Comparison of ENCODE assay signal across 18 mouse cellular contexts in genomic region chr19:57151504-57151903, GRCm38 (mm10).
A peak's percentile ranks its signal among the peaks of the same experiment; 100 is the strongest.
DNase-seq lines count a peak whose midpoint lies in the region; ATAC-seq and TF ChIP-seq lines count a peak whose summit lies in the region.
"Had no signal": no experiment of that assay in that cellular context is flagged by ENCODE, and none has a peak within 500 bp of the region (broad histone marks: within the 10 kb centered on the region; RNA-seq: fewer than 3 reads in every experiment).

No protein-coding gene starts in this region.

- H3K27me3 ChIP-seq in stomach, postnatal 0 days (ENCODE audit: control insufficient read depth, insufficient read depth, low read length) = no peaks in the 10 kb centered on the region
- H3K27me3 ChIP-seq: embryonic facial prominence, embryonic 12.5 days had no signal

- no peak for TF ChIP-seq EP300 in stomach, postnatal 0 days (optimal IDR thresholded peaks at IDR 0.05)

- H3K36me3 ChIP-seq in stomach, postnatal 0 days (ENCODE audit: control insufficient read depth, insufficient read depth, low read length) = no peaks in the 10 kb centered on the region
- H3K36me3 ChIP-seq: embryonic facial prominence, embryonic 10.5 days; embryonic facial prominence, embryonic 12.5 days had no signal

- intact Hi-C loops in gastrocnemius, adult 2 months (cut with DNase I) = no loop called here

- peak; percentile 16 for DNase-seq in gastrocnemius, adult 2 months
- DNase-seq in gastrocnemius, postnatal 25 days = no peak
- peak; percentile 27 for DNase-seq in 3T3-L1 (ENCODE audit: low read depth, low spot score)
- peak; percentile 17 for DNase-seq in 416B (ENCODE audit: low read depth)
- DNase-seq in stomach, postnatal 0 days (ENCODE audit: low spot score) = peak; percentile 55
- no peak for DNase-seq in c-Kit-positive CD71-positive TER-119-positive erythroid progenitor cells, embryonic 14.5 days (ENCODE audit: low spot score)
- no peak for DNase-seq in left cerebral cortex, adult 11 months (ENCODE audit: low spot score)
- DNase-seq: adrenal gland, adult 8-10 months; adrenal gland, postnatal 14 days; cerebellum, adult 11-12 months; cerebellum, adult 2 months; cerebellum, adult 9-10 months; cerebellum, postnatal 10 days; cerebellum, postnatal 25 days; forebrain, postnatal 0 days had no signal

- no peak overlapping the region for H3K27ac ChIP-seq in gastrocnemius, adult 2 months
- H3K27ac ChIP-seq in stomach, postnatal 0 days (replicated peaks) = no peak overlapping the region
- H3K27ac ChIP-seq: embryonic facial prominence, embryonic 10.5 days; embryonic facial prominence, embryonic 12.5 days had no signal

- no peaks in the 10 kb centered on the region for H3K9me3 ChIP-seq in stomach, postnatal 0 days (ENCODE audit: control insufficient read depth, low read length)
- H3K9me3 ChIP-seq: embryonic facial prominence, embryonic 10.5 days; embryonic facial prominence, embryonic 12.5 days had no signal

- no peak overlapping the region for H3K4me2 ChIP-seq in stomach, postnatal 0 days (replicated peaks; ENCODE audit: low read depth)
- H3K4me2 ChIP-seq: embryonic facial prominence, embryonic 12.5 days had no signal

- no peak for TF ChIP-seq CTCF in gastrocnemius, adult 2 months (IDR thresholded peaks at IDR 0.05)
- no peak for TF ChIP-seq CTCF in stomach, postnatal 0 days (IDR thresholded peaks at IDR 0.05; ENCODE audit: low read depth)

- no peaks in the 10 kb centered on the region for H3K4me1 ChIP-seq in stomach, postnatal 0 days (replicated peaks; ENCODE audit: control insufficient read depth, insufficient read depth)

- peak; percentile 56 for ATAC-seq in stomach, postnatal 0 days (ENCODE audit: low FRiP score, low TSS enrichment)
- ATAC-seq: activated CD4-positive, CD25-positive, alpha-beta regulatory T cell, adult 4 months had no signal

- no peak overlapping the region for H3K9ac ChIP-seq in stomach, postnatal 0 days (ENCODE audit: low read length)
- H3K9ac ChIP-seq: embryonic facial prominence, embryonic 12.5 days; forebrain, postnatal 0 days had no signal

- H3K4me3 ChIP-seq in gastrocnemius, adult 2 months = no peak overlapping the region
- no peak overlapping the region for H3K4me3 ChIP-seq in stomach, postnatal 0 days (ENCODE audit: low read depth, low read length)
- H3K4me3 ChIP-seq: embryonic facial prominence, embryonic 10.5 days; embryonic facial prominence, embryonic 12.5 days had no signal

- 86% methylated on average over 9 of the region's 9 CpGs for WGBS in stomach, postnatal 0 days

Comparison
In these comparisons a context has a peak if more than half of its experiments do, and no peak if none do; other contexts are left out.
1. DNase-seq: peak in gastrocnemius, adult 2 months (single experiment), 3T3-L1 (single experiment), 416B (single experiment) and stomach, postnatal 0 days (single experiment); none in gastrocnemius, postnatal 25 days (single experiment), c-Kit-positive CD71-positive TER-119-positive erythroid progenitor cells, embryonic 14.5 days (single experiment) and left cerebral cortex, adult 11 months (single experiment).